27 mouse cellular contexts compared by ENCODE assay signal in the genomic region with DNA sequence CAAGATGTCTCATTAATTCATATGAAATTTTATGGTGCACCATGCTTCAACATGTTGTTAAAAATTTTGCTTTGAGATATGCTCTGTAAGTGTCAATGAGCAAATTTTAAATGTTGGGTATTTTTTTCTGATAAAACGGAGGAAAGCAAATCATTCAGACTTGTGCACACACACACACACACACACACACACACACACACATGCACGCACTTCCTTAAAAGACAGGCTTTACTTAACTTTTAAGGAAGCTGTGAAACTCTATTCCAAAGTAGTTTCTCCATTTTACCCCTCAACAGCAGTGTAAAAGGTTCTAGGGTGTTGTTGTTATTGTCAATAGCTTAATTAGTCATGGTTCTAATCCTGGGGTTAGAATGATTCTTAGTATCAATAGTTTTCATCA. TPM values are rescaled to one million over a fixed set of nuclear protein-coding genes. Genes with fewer than 3 reads are reported as not detected.
DNase-seq lines count a peak whose midpoint lies in the region; ATAC-seq and TF ChIP-seq lines count a peak whose summit lies in the region.
"Had no signal": no experiment of that assay in that cellular context is flagged by ENCODE, and none has a peak within 500 bp of the region (broad histone marks: within the 10 kb centered on the region; RNA-seq: fewer than 3 reads in every experiment).

No protein-coding gene starts in this region.

- H3K36me3 ChIP-seq in hindbrain, embryonic 14.5 days (replicated peaks; ENCODE audit: control insufficient read depth, insufficient read depth): no peaks in the 10 kb centered on the region
- H3K36me3 ChIP-seq in hindbrain, postnatal 0 days (ENCODE audit: insufficient read depth, low read length): no peaks in the 10 kb centered on the region
- peaks cover 0 to 17% of the 10 kb centered on the region in 2 experiments; a peak in 2 of 4 replicates for H3K36me3 ChIP-seq in MEL (ENCODE audit: control insufficient read depth in 1 of 2, insufficient read depth in 2 of 2, low read length in 2 of 2)
- H3K36me3 ChIP-seq: heart, embryonic 10.5 days; heart, embryonic 15.5 days; hindbrain, embryonic 13.5 days; kidney, embryonic 15.5 days; liver, embryonic 15.5 days; lung, embryonic 15.5 days; midbrain, embryonic 10.5 days; neural tube, embryonic 13.5 days; stomach, embryonic 15.5 days had no signal

- WGBS in hindbrain, embryonic 14.5 days: 48% methylated on average over 2 of the region's 2 CpGs
- WGBS in hindbrain, postnatal 0 days: 54% methylated on average over 2 of the region's 2 CpGs

- H3K4me1 ChIP-seq in hindbrain, embryonic 14.5 days (replicated peaks; ENCODE audit: control insufficient read depth, insufficient read depth, low read length): no peaks in the 10 kb centered on the region
- no peaks in the 10 kb centered on the region for H3K4me1 ChIP-seq in hindbrain, postnatal 0 days (ENCODE audit: insufficient read depth, low read length)
- H3K4me1 ChIP-seq in MEL (ENCODE audit: control insufficient read depth in 1 of 2, insufficient read depth in 2 of 2, low read length in 2 of 2): peaks cover 10 to 14% of the 10 kb centered on the region in 2 experiments
- H3K4me1 ChIP-seq: heart, embryonic 10.5 days; heart, embryonic 15.5 days; hindbrain, embryonic 13.5 days; kidney, embryonic 15.5 days; lung, embryonic 15.5 days; midbrain, embryonic 10.5 days; neural tube, embryonic 13.5 days; stomach, embryonic 15.5 days had no signal

- TF ChIP-seq EP300 in MEL (IDR thresholded peaks at IDR 0.05; ENCODE audit: low read depth in 1 of 2, low read length in 2 of 2): peak; percentile 34 to 77

- no peak overlapping the region for H3K4me2 ChIP-seq in hindbrain, embryonic 14.5 days (replicated peaks)
- H3K4me2 ChIP-seq in hindbrain, postnatal 0 days (ENCODE audit: low read depth, low read length): no peak overlapping the region
- H3K4me2 ChIP-seq: heart, embryonic 15.5 days; hindbrain, embryonic 13.5 days; kidney, embryonic 15.5 days; liver, embryonic 15.5 days; lung, embryonic 15.5 days; neural tube, embryonic 13.5 days; stomach, embryonic 15.5 days had no signal

- no peaks in the 10 kb centered on the region for H3K9me3 ChIP-seq in hindbrain, embryonic 14.5 days (ENCODE audit: control insufficient read depth, low read length)
- H3K9me3 ChIP-seq in hindbrain, postnatal 0 days (ENCODE audit: low read length): no peaks in the 10 kb centered on the region
- no peaks in the 10 kb centered on the region for H3K9me3 ChIP-seq in MEL (replicated peaks; ENCODE audit: insufficient read depth, low read length)
- H3K9me3 ChIP-seq: heart, embryonic 10.5 days; heart, embryonic 15.5 days; hindbrain, embryonic 13.5 days; kidney, embryonic 15.5 days; liver, embryonic 15.5 days; lung, embryonic 15.5 days; midbrain, embryonic 10.5 days; neural tube, embryonic 13.5 days; stomach, embryonic 15.5 days had no signal

- no peak overlapping the region for H3K4me3 ChIP-seq in hindbrain, embryonic 14.5 days (replicated peaks; ENCODE audit: low read length)
- no peak overlapping the region for H3K4me3 ChIP-seq in hindbrain, postnatal 0 days (ENCODE audit: low read length)
- H3K4me3 ChIP-seq in MEL (ENCODE audit: control insufficient read depth in 1 of 2, insufficient read depth in 1 of 2, low read depth in 2 of 2, low read length in 2 of 2): no peak overlapping the region
- H3K4me3 ChIP-seq: heart, embryonic 10.5 days; heart, embryonic 15.5 days; hindbrain, embryonic 13.5 days; kidney, embryonic 15.5 days; liver, embryonic 15.5 days; lung, embryonic 15.5 days; midbrain, embryonic 10.5 days; neural tube, embryonic 13.5 days; stomach, embryonic 15.5 days had no signal

- H3K79me2 ChIP-seq in MEL (ENCODE audit: control insufficient read depth, insufficient read depth, low read length, poor library complexity): no peaks in the 10 kb centered on the region

- no peak for TF ChIP-seq POLR2A in MEL (IDR thresholded peaks at IDR 0.05; ENCODE audit: control insufficient read depth in 1 of 2, insufficient read depth in 1 of 2, low read depth in 1 of 2, low read length in 2 of 2, poor library complexity in 1 of 2)

- DNase-seq in hindbrain, embryonic 14.5 days (ENCODE audit: low spot score): peak; percentile 9
- no peak for DNase-seq in hindbrain, postnatal 0 days (ENCODE audit: low spot score)
- DNase-seq in MEL (ENCODE audit: low read depth, low spot score): peak; percentile 77
- no peak for DNase-seq in spleen, adult 12 weeks (ENCODE audit: low spot score)
- DNase-seq: adrenal gland, adult 8-10 months; cerebellum, adult 8-10 months; cerebellum, postnatal 25 days; forebrain, postnatal 0 days; kidney, adult 11 months; kidney, postnatal 25 days; lung, postnatal 4 days; thymus, adult 2 months; thymus, postnatal 36 days had no signal

- ATAC-seq in hindbrain, embryonic 14.5 days (ENCODE audit: low FRiP score): no peak
- no peak for ATAC-seq in hindbrain, postnatal 0 days
- ATAC-seq in hematopoietic stem cell, adult 5-6 weeks (replicated peaks in 1 of 2; ENCODE audit: insufficient read depth in 1 of 2, low FRiP score in 2 of 2, low TSS enrichment in 1 of 2, low read depth in 1 of 2, poor library complexity in 2 of 2, severe bottlenecking in 2 of 2): peak; percentile 44 to 84; a peak in 3 of 4 replicates
- ATAC-seq in neutrophil, adult 5-6 weeks (ENCODE audit: extremely low read depth, insufficient number of reproducible peaks, low FRiP score, poor library complexity, severe bottlenecking): peak; percentile 74
- ATAC-seq in erythroblast, adult 5-6 weeks (replicated peaks; ENCODE audit: low FRiP score, poor library complexity, severe bottlenecking): no peak
- ATAC-seq: forebrain, postnatal 0 days; inflammation-experienced regulatory T-cells, adult 6 months; midbrain, embryonic 16.5 days had no signal

- H3K9ac ChIP-seq in hindbrain, embryonic 14.5 days: no peak overlapping the region
- H3K9ac ChIP-seq in hindbrain, postnatal 0 days (replicated peaks; ENCODE audit: low read length): no peak overlapping the region
- no peak overlapping the region for H3K9ac ChIP-seq in MEL (ENCODE audit: control insufficient read depth, low read depth, low read length, poor library complexity, severe bottlenecking)
- H3K9ac ChIP-seq: forebrain, postnatal 0 days; heart, embryonic 15.5 days; hindbrain, embryonic 13.5 days; kidney, embryonic 15.5 days; liver, embryonic 15.5 days; lung, embryonic 15.5 days; neural tube, embryonic 13.5 days; stomach, embryonic 15.5 days had no signal

- TF ChIP-seq CTCF in hindbrain, postnatal 0 days (IDR thresholded peaks at IDR 0.05; ENCODE audit: low read depth): no peak
- TF ChIP-seq CTCF in MEL (IDR thresholded peaks at IDR 0.05 in 2 of 3, conservative IDR thresholded peaks at IDR 0.05 in 1 of 3; ENCODE audit: control insufficient read depth in 1 of 3, insufficient read depth in 1 of 3, low read depth in 2 of 3, low read length in 3 of 3, poor library complexity in 1 of 3, severe bottlenecking in 1 of 3): no peak

- H3K27me3 ChIP-seq in hindbrain, embryonic 14.5 days (ENCODE audit: control insufficient read depth, insufficient read depth, low read length): no peaks in the 10 kb centered on the region
- H3K27me3 ChIP-seq in hindbrain, postnatal 0 days (ENCODE audit: insufficient read depth, low read length): no peaks in the 10 kb centered on the region
- no peaks in the 10 kb centered on the region for H3K27me3 ChIP-seq in MEL (ENCODE audit: control insufficient read depth in 1 of 2, insufficient read depth in 2 of 2, low read length in 2 of 2)
- H3K27me3 ChIP-seq: heart, embryonic 15.5 days; hindbrain, embryonic 13.5 days; kidney, embryonic 15.5 days; liver, embryonic 15.5 days; lung, embryonic 15.5 days; neural tube, embryonic 13.5 days; stomach, embryonic 15.5 days had no signal

- TF ChIP-seq RAD21 in MEL (IDR thresholded peaks at IDR 0.05; ENCODE audit: low read depth, low read length): no peak

- no peak overlapping the region for H3K27ac ChIP-seq in hindbrain, embryonic 14.5 days
- H3K27ac ChIP-seq in hindbrain, postnatal 0 days: no peak overlapping the region
- no peak overlapping the region for H3K27ac ChIP-seq in MEL (ENCODE audit: control insufficient read depth, low read depth, low read length)
- H3K27ac ChIP-seq: heart, embryonic 10.5 days; heart, embryonic 15.5 days; hindbrain, embryonic 13.5 days; kidney, embryonic 15.5 days; liver, embryonic 15.5 days; lung, embryonic 15.5 days; midbrain, embryonic 10.5 days; neural tube, embryonic 13.5 days; stomach, embryonic 15.5 days had no signal

TF ChIP-seq in MEL, 35 proteins besides CTCF, POLR2A, EP300 and RAD21:
- TF ChIP-seq SIN3A (IDR thresholded peaks at IDR 0.05; ENCODE audit: low read length): peak; percentile 46; the same call in 1 of the 2 replicates
- no peak for TF ChIP-seq ZMIZ1 (IDR thresholded peaks at IDR 0.05; ENCODE audit: low read depth, low read length)
- TF ChIP-seq POLR2AphosphoS5 (IDR thresholded peaks at IDR 0.05; ENCODE audit: borderline replicate concordance, low read depth, low read length): no peak
- TF ChIP-seq ELF1 (IDR thresholded peaks at IDR 0.05; ENCODE audit: low read depth, low read length): peak; percentile 52; the same call in 1 of the 2 replicates
- peak; percentile 33; the same call in 1 of the 2 replicates for TF ChIP-seq ETS1 (IDR thresholded peaks at IDR 0.05; ENCODE audit: low read depth, low read length)
- 0 out of 2 replicates have a peak, but pooled peaks have one; percentile 12 for TF ChIP-seq ZNF384 (IDR thresholded peaks at IDR 0.05; ENCODE audit: low read depth, low read length)
- TF ChIP-seq SMC3 (IDR thresholded peaks at IDR 0.05; ENCODE audit: low read depth, low read length): no peak
- TF ChIP-seq RCOR1 (IDR thresholded peaks at IDR 0.05; ENCODE audit: low read depth, low read length): peak; percentile 63; the same call in 1 of the 2 replicates

RNA-seq across cellular contexts. Expression of gene D1Ertd622e, which starts 14.2 kb away (rescaled TPM):
- 62.8 and 75.9 TPM in 2 replicates for polyA plus RNA-seq in hindbrain, embryonic 14.5 days (2014; fragmentation: Nextera tagmentation; extraction: Ambion mirVana)
- 57.0 and 60.8 TPM in 2 replicates for total RNA-seq in hindbrain, postnatal 0 days (2014; rRNA removed)
- 53.3 and 58.3 TPM in 2 replicates for polyA plus RNA-seq in hindbrain, postnatal 0 days (2015; fragmentation: Nextera tagmentation; extraction: Ambion mirVana)
- total RNA-seq in MEL (2012; rRNA removed): 19.0 and 26.8 TPM in 2 replicates
- 10 to 100 TPM; 46.5 to 53.9 TPM for polyA plus RNA-seq in MEL (2012; ENCODE audit: insufficient read depth in 1 of 2, insufficient read length in 2 of 2, low read depth in 1 of 2, low replicate concordance in 2 of 2, missing spikeins in 1 of 2)
- total RNA-seq in hematopoietic stem cell, adult 5-6 weeks (2017): 27.7 and 34.4 TPM in 2 replicates
- 141 and 153 TPM in 2 replicates for total RNA-seq in neutrophil, adult 5-6 weeks (2017)
- total RNA-seq in erythroblast, adult 5-6 weeks (2015; ENCODE audit: low replicate concordance): 59.6 and 64.9 TPM in 2 replicates
- 55.3 and 93.8 TPM in 2 replicates for total RNA-seq in erythroblast, adult 5-6 weeks (2017; ENCODE audit: low replicate concordance)

Comparison
In these comparisons a context has a peak if more than half of its experiments do, and no peak if none do; other contexts are left out.
1. DNase-seq: peak in hindbrain, embryonic 14.5 days (single experiment) and MEL (single experiment); none in hindbrain, postnatal 0 days (single experiment) and spleen, adult 12 weeks (single experiment).
2. ATAC-seq: peak in hematopoietic stem cell, adult 5-6 weeks (2 of 2) and neutrophil, adult 5-6 weeks (single experiment); none in hindbrain, embryonic 14.5 days (single experiment), hindbrain, postnatal 0 days (single experiment) and erythroblast, adult 5-6 weeks (single experiment).